Mouse (Mus musculus) MEL (cell line): ENCODE results near the gene Smim24.

Source experiments
- CTCF ChIP-seq, 3 experiments: IDR thresholded peaks in 2 of 3; conservative IDR thresholded peaks in 1 of 3; 2 replicates each; pipeline ENCODE4 v1.5.1; 2011 to 2012; ENCODE audit warnings: low read length in 3 of 3, low read depth in 2 of 3, mild to moderate bottlenecking in 2 of 3, improper control_type of control experiment in 1 of 3, inconsistent platforms in 1 of 3, mixed read lengths in 1 of 3, moderate library complexity in 1 of 3; ENCODE audit not compliant: control insufficient read depth in 1 of 3, insufficient read depth in 1 of 3, poor library complexity in 1 of 3, severe bottlenecking in 1 of 3
- E2F4 ChIP-seq: IDR thresholded peaks from 2 replicates; pipeline ENCODE4 v1.6.1; 2011; ENCODE audit warnings: low read depth, low read length, improper control_type of control experiment, borderline replicate concordance
- EP300 ChIP-seq, 2 experiments: IDR thresholded peaks; 2 replicates each; pipeline ENCODE4 v1.6.1; 2011; ENCODE audit warnings: improper control_type of control experiment in 2 of 2, low read length in 2 of 2, low read depth in 1 of 2, mild to moderate bottlenecking in 1 of 2
- GABPA ChIP-seq: IDR thresholded peaks from 2 replicates; pipeline ENCODE4 v1.6.1; 2012; ENCODE audit warnings: low read depth, mild to moderate bottlenecking, inconsistent platforms, low read length, improper control_type of control experiment, moderate library complexity
- GATA1 ChIP-seq: IDR thresholded peaks from 2 replicates; pipeline ENCODE4 v1.6.1; 2011; ENCODE audit warnings: low read depth, low read length, improper control_type of control experiment
- HCFC1 ChIP-seq: IDR thresholded peaks from 2 replicates; pipeline ENCODE4 v1.6.1; 2012; ENCODE audit warnings: low read depth, mild to moderate bottlenecking, inconsistent platforms, low read length, improper control_type of control experiment, moderate library complexity
- JUND ChIP-seq: IDR thresholded peaks from 2 replicates; pipeline ENCODE4 v1.6.1; 2011; ENCODE audit warnings: low read depth, mild to moderate bottlenecking, improper control_type of control experiment, low read length
- MAX ChIP-seq: IDR thresholded peaks from 2 replicates; pipeline ENCODE4 v1.6.1; 2011; ENCODE audit warnings: low read length, improper control_type of control experiment
- POLR2A ChIP-seq, 2 experiments: IDR thresholded peaks; 2 replicates each; pipeline ENCODE4 v1.6.1; 2011 to 2012; ENCODE audit warnings: low read length in 2 of 2, mild to moderate bottlenecking in 2 of 2, control low read depth in 1 of 2, improper control_type of control experiment in 1 of 2, low read depth in 1 of 2, moderate library complexity in 1 of 2; ENCODE audit not compliant: control insufficient read depth in 1 of 2, insufficient read depth in 1 of 2, poor library complexity in 1 of 2
- POLR2AphosphoS2 ChIP-seq: IDR thresholded peaks from 2 replicates; pipeline ENCODE4 v1.6.1; 2011; ENCODE audit warnings: low read length, improper control_type of control experiment
- POLR2AphosphoS5 ChIP-seq: IDR thresholded peaks from 2 replicates; pipeline ENCODE4 v1.6.1; 2012; ENCODE audit warnings: low read depth, borderline replicate concordance, mild to moderate bottlenecking, inconsistent platforms, low read length, moderate library complexity, mixed read lengths
- USF1 ChIP-seq: IDR thresholded peaks from 2 replicates; pipeline ENCODE4 v1.6.1; 2014; ENCODE audit warnings: low read depth, mild to moderate bottlenecking, inconsistent platforms, low read length, improper control_type of control experiment, moderate library complexity
- USF2 ChIP-seq, 2 experiments: IDR thresholded peaks; 2 replicates each; pipeline ENCODE4 v1.6.1; 2011 to 2012; ENCODE audit warnings: improper control_type of control experiment in 2 of 2, low read length in 2 of 2, borderline replicate concordance in 1 of 2, inconsistent platforms in 1 of 2, low read depth in 1 of 2, mild to moderate bottlenecking in 1 of 2; ENCODE audit not compliant: insufficient read depth in 1 of 2
- ZNF384 ChIP-seq: IDR thresholded peaks from 2 replicates; pipeline ENCODE4 v1.6.1; 2012; ENCODE audit warnings: low read depth, mild to moderate bottlenecking, inconsistent platforms, low read length, improper control_type of control experiment

DNA sequence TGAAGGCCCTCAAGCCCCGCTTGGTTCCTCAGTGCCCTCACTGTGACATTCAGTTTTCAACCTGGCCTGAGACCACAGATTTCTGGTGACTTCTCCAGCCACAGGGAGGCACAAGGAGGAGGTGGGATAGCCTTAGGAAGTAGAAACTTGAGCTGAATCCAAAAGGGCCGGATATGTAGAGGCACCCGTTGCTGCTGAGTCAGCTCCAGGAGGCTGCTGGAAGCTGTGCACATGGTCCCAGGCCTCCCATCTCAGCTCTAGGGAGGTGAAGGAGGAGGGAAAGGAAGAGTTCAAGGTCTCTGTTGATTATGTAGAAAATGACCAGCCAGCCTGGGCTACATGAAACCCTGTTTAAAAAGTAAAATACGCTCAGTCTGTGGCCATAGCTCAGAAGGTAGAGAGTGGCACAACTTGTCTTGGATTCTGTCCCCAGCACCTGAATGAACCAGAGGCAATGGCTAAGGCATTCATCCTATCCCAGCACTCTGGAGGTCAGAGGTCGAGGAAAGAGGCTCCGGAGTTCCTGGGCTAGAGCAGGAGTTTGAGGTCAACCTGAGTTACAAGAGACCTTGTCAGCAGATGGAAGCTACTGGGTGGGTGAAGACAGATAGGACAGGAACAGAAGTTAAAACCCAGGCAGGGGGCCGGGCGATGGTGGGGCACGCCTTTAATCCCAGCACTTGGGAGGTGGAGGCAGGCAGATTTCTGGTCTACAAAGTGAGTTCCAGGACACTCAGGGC lies 37.9 kb upstream of the Smim24 start:
- no peak for TF ChIP-seq CTCF (IDR thresholded peaks at IDR 0.05 in 2 of 3, conservative IDR thresholded peaks at IDR 0.05 in 1 of 3; ENCODE audit: control insufficient read depth in 1 of 3, insufficient read depth in 1 of 3, low read depth in 2 of 3, low read length in 3 of 3, poor library complexity in 1 of 3, severe bottlenecking in 1 of 3)
- no peak for TF ChIP-seq POLR2A (IDR thresholded peaks at IDR 0.05; ENCODE audit: control insufficient read depth in 1 of 2, insufficient read depth in 1 of 2, low read depth in 1 of 2, low read length in 2 of 2, poor library complexity in 1 of 2)
- TF ChIP-seq HCFC1, result no peak
- no peak for TF ChIP-seq EP300 (IDR thresholded peaks at IDR 0.05; ENCODE audit: low read depth in 1 of 2, low read length in 2 of 2)
- TF ChIP-seq MAX, result no peak
- TF ChIP-seq USF1, result no peak
- TF ChIP-seq USF2 (IDR thresholded peaks at IDR 0.05; ENCODE audit: borderline replicate concordance in 1 of 2, insufficient read depth in 1 of 2, low read depth in 1 of 2, low read length in 2 of 2), result no peak
- no peak for TF ChIP-seq JUND
- no peak for TF ChIP-seq GABPA
- TF ChIP-seq ZNF384, result no peak
- TF ChIP-seq GATA1, result no peak
- no peak for TF ChIP-seq POLR2AphosphoS2
- no peak for TF ChIP-seq POLR2AphosphoS5
- TF ChIP-seq E2F4, result no peak
